Mouse (Mus musculus): ENCODE results near the gene Cela2a. TPM values are rescaled to one million over a fixed set of nuclear protein-coding genes. Genes with fewer than 3 reads are reported as not detected.

Gene Cela2a
- total RNA-seq (2023; ENCODE audit: inconsistent age) = 0.57 to 3.9 TPM (median 2.9 TPM) in 3 of 4 replicates, not detected in the other

DNA sequence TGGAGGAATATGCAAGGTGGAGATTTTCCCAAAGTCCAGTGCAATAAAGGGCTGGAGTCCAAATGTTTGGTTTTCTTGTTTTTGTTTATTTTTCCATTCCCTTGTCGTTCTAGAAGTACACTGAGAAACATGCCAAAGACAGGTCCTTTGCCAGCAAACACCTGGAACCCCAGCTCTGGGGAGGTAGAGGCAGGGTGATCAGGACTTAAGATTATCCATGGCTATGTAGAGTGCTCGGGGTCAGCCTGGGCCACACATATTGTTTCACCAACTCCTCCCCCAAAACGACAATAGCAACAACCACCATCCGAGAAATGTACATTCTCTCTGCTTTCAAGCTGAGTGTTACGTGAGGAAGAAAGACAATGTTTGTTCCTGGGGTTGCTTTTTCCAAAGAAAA, at the start of gene Cela2a:
Gene Cela2a (minus strand): TSS at position 101 of the 400 bp plus-strand sequence.

DNA sequence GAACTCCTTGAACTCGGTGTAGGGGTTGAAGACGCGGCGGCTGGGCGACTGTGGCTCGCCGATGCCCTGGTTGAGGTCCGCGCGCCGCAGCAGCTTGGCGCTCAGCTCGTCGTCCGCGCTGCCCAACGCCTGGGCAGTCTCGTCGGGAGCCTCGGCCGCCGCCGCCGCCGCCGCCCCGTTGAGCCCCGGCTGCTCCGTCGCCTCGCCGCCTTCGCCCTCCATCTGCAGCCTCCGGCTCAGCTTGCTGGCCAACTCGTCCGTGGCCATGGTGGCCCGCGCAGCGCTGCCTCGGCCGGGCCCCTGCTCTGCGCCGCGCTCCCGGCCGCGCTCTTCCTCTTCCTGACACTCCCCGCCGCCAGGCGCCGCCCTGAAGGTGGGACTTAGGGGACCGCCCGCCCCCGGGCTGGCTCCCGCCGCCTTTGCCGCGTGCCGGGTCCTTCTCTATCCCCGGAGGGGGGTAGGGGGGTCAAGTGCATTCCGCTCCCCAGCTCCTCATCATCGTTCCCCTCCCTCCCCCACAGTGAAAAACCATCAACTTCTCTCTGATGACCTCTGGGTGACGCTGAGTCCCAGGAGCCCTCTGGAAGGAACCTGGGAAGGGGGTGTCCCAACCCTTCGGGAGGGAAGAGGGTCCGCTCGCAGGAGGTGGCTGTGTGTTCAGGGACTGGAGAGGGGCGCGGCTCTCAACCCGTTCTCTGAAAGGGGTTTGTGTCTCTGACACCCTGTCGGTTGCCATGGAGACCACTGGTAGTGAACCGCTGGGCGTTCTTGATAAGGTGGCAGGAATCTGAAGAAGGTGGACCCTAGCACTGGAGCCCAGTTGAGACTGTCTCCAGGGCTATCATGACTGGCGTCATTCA, 48.9 kb upstream of the Cela2a start, which contains the start of gene Efhd2:
Gene Efhd2 (minus strand): TSS at position 320 of the 860 bp plus-strand sequence.

DNA sequence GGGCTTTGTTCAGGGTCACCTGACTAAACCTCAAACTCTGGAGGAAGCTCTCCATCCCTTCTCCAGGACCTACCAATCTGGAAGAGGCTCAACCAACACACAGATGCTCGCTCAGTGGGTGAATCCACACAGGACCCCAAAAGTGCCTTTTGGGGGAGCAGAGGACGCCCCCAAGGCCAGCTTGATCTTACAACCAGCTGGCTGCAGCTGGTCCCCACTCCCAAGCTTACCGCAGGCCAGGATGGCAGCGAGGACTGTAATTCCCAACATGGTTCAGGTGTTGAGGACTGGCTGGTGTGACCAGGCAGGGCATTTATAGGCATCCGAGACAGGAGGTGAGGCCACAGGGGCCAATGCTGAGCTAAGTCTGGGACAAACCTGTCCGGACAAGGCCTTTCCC, 20.0 kb upstream of the Cela2a start, which contains the start of gene Ctrc:
Gene Ctrc (minus strand): TSS at position 361 of the 400 bp plus-strand sequence.

DNA sequence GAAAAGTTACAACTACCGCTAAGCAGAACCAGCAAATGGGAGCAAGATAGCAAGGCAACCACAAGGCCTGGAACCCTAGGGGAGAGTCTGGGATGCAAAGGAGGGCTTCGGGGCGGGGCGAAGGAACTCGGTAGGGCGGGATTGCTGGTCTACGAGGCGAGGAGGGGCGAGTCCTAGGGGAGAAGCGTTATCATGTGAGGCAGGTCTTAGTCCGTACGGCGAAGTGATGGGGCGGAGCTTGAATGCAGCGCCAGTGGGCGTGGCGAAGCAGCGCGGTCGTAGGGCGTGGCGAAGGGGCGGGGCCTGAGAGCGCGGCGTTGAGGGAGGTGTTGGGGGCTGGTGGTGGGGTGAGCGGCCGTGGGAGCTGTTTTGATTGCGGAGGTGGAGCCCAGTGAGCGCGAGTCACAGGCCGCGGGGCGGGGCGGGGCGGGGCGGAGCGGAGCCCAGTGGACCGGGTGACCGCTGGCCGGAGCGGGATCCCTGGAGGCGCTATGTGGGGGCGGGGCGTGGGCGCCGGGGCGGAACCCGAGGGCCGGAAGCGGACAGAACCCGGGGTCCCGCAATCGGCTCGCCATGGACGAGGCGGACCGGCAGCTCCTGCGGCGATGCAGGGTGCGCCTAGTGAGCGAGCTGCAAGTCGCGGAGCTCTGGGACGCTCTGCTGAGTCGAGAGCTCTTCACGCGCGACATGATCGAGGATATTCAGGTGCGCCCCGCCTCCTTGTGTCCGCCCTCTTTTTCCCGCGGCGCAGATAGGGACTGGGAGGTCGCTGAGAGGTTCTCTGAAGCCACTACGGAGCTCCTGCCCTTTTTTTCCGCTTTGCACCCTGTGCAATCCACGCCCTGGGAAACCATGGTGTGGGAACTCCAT, 32.4 kb downstream of the Cela2a start, which contains the start of gene Casp9:
Gene Casp9 (plus strand): TSS at position 331 of the 870 bp plus-strand sequence.

GRCm38 (mm10) chr4:141790524-141790990, 35.4 kb downstream of the Cela2a start, which contains the start of gene Dnajc16:
Gene Dnajc16 (minus strand): TSS chr4:141790931.

Other genes starting within 250 kb of the Cela2a start
- not detected in 4 replicates for gene Fblim1, start 220.1 kb downstream of the Cela2a start, total RNA-seq (2023; ENCODE audit: inconsistent age)
- gene Tmem82, start 207.5 kb downstream of the Cela2a start, total RNA-seq (2023; ENCODE audit: inconsistent age) = 0.24 TPM in 2 of 4 replicates, not detected in the others
- gene Slc25a34, start 202.3 kb downstream of the Cela2a start, total RNA-seq (2023; ENCODE audit: inconsistent age) = not detected in 4 replicates
- gene Plekhm2, start 161.3 kb downstream of the Cela2a start, total RNA-seq (2023; ENCODE audit: inconsistent age) = 25.8 to 36.0 TPM (median 34.9 TPM) in 4 replicates
- 1.9 to 14.3 TPM (median 7.9 TPM) in 4 replicates for gene Rsc1a1, start 140.6 kb downstream of the Cela2a start, total RNA-seq (2023; ENCODE audit: inconsistent age)
- gene Ddi2, start 102.7 kb downstream of the Cela2a start, total RNA-seq (2023; ENCODE audit: inconsistent age) = 42.7 to 53.7 TPM (median 45.9 TPM) in 4 replicates
- gene Agmat, start 79.5 kb downstream of the Cela2a start, total RNA-seq (2023; ENCODE audit: inconsistent age) = not detected in 4 replicates
- 11.5 to 15.3 TPM (median 12.9 TPM) in 4 replicates for gene Dnajc16, start 35.2 kb downstream of the Cela2a start, total RNA-seq (2023; ENCODE audit: inconsistent age)
- gene Casp9, start 32.5 kb downstream of the Cela2a start, total RNA-seq (2023; ENCODE audit: inconsistent age) = 22.2 to 28.4 TPM (median 23.2 TPM) in 4 replicates
- gene Ctrc, start 20.2 kb upstream of the Cela2a start, total RNA-seq (2023; ENCODE audit: inconsistent age) = not detected in 4 replicates
- 29.3 to 35.3 TPM (median 32.7 TPM) in 4 replicates for gene Efhd2, start 48.8 kb upstream of the Cela2a start, total RNA-seq (2023; ENCODE audit: inconsistent age)
- not detected in 4 replicates for gene Fhad1, start 188.9 kb upstream of the Cela2a start, total RNA-seq (2023; ENCODE audit: inconsistent age)

Measured in B cell, adult (primary cell).